Mouse (Mus musculus) T-helper 2 cell (primary cell): ENCODE measurements around the gene Snd1.

Source experiments
- in situ Hi-C: fragments of 300-600 bp; cut with MboI, MseI; formaldehyde crosslinking; loops from one replicate; pipeline ENCODE4 v1.15.1; 2025; ENCODE audit warnings: high pct_unique_total_duplicates

The Snd1 gene

DNA sequence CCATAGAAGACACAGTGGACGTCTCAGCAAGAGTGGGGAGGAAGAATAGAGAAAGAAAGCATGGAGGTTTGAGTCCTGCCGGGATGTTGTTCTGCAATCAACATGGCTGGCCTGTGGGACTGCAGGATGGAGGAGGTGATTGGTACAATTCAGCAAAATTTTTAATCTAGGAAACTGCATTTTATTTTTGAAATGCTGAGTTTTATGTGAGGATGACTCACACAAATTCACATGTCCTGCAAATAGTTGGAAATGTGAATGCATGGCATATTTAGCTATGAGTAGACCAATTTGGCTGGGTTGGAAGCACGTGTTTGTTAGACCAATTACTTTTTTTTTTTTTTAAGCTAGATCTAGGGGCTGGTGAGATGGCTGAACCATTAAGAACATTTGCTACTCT is 222.3 kb downstream of the Snd1 start:
- in situ Hi-C loops = no loop called here

DNA sequence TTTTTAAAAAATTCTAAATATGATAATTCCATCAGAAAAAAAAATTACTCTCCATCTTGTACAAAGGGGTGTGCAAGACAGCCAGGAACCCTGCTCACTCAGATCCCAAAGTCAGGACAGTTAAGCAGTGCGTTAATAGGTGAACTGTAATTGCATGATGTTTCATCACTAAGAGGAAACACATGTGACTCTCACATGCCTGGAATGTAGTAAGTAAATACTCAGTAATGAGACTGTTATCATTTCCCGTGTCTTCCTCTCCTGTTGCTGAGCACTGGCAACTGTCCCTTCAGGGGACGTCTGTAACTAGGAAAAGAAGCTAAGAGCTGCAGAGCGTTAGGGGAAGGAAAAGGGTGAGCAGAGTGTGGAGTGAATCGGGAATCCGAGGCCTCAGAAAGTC is 229.7 kb downstream of the Snd1 start:
- in situ Hi-C loops = no loop called here

GRCm38 (mm10) chr6:28705384-28706107 is 230.6 kb downstream of the Snd1 start:
- in situ Hi-C loops = no loop called here

DNA sequence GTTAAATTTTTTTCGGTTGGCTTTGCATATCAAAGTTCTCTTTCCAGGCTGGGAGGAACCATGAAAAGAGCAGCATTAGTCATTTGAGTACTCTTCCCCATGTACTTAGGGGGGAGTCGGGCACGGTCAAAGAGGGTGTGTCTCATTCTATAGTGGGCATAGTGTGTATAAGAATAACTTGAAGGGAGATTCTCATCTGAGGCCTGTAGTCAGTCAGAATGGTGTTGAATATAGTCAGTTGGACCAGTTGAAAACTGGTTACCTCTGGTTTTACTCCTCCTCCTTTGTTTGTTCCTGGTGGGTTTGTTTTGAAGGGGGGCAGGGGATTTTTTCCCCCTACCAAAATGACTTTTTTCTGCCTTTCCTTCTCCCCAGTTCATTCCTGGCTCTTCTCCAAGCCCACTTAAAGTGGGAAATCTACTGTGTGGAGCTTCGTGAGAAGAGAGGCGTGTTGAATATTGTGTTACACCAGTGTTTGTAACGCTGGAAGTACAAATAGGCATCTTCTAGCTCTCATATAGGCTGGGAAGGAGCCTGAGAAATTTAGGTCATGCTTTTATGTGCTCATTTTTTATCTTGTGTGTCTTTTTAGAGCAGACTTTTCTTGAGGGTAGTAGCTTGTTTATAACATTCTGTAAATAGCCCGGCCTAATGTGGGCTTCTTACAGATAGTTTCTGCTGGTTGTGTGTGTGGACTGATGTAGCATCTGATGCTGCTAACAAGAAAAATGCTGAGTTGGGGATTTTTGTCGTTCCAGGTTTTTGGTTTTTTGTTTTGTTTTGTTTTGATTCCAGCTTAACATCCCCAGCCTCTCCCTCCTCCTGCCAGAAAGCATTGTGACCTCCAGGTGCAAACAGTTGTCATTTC is 231.4 kb downstream of the Snd1 start:
- in situ Hi-C loops = no loop called here

- in situ Hi-C loops = no loop called here
Observed at GRCm38 (mm10) chr6:28706976-28707592, 232.1 kb downstream of the Snd1 start.

GRCm38 (mm10) chr6:28710035-28710434 is 235.1 kb downstream of the Snd1 start:
- in situ Hi-C loops = no loop called here

DNA sequence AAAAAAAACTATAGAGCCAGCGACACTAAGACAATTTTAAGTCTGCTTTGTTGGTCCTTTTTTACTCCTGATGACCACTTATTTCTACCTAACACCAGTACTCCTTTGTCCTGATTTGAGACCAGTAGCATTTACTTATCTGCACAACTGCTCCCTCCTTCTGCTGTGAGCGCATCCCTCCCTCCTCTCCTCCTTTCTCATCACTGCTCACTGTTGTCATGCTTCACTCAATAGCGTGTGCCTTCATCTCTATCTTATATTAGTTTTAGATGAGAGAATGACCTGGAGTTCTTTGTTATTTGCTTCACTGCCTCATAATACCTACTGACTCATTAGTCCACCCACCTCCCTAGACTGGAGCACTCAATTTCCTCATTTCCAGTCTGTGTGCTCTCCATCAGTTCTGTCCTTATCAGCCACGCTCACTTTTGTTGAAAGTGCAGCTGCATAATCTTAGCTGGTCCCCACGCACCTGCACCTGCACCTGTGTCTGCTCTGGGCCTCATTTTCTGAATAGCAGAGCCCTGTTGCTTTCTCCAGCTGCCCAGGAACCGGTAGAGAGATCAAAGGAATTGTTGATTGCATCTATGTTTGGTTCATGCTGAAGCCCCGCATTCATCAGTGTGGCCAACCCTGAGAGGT is 242.4 kb downstream of the Snd1 start:
- in situ Hi-C loops = no loop called here

GRCm38 (mm10) chr6:28717845-28718237 is 242.9 kb downstream of the Snd1 start:
- in situ Hi-C loops = no loop called here

GRCm38 (mm10) chr6:28720391-28721171 is 245.6 kb downstream of the Snd1 start:
- in situ Hi-C loops = no loop called here

- in situ Hi-C loops = no loop called here
Observed at GRCm38 (mm10) chr6:28723059-28723458, 248.1 kb downstream of the Snd1 start.

GRCm38 (mm10) chr6:28724776-28725175 is 249.8 kb downstream of the Snd1 start:
- in situ Hi-C loops = no loop called here

DNA sequence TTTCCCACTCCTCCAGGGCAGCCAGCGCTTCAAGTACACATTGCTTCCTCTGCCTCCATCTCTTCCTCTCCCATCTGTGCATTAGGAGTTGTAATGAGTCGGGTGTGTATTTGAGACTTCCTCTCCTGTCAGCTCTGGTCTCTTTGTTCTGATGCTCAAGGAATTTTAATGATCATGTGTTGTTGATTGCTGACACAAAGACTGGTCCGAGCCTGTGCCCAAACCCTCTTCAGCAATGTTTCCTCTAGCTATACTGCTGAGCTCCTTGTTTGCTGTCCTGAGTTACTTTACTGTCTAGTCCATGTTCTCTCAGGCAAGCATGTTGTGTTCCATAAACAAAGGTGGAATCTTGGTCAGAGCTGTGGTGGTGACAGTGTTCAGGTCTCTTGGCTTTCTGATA is 254.3 kb downstream of the Snd1 start:
- in situ Hi-C loops = no loop called here

- in situ Hi-C loops = no loop called here
Observed at GRCm38 (mm10) chr6:28729649-28730048, 254.7 kb downstream of the Snd1 start.

DNA sequence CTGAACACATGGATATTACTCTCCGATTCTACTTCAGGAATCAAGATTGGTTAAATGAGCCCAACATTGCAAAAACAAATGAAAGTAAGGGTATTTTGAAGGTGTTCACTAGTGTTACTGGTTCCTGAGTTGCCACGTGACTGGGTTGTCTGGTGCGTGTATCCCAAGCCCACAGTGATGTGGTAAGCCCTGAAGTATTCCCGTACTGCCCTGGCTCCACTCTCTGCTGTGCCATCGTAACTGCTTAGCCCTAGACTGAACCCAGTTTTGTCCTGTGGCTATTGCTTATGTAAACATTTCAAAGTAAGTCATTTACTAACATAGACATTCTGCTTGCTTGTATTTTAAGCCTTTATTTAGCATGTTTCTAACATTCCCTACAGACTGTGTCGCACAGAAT is 256.3 kb downstream of the Snd1 start:
- in situ Hi-C loops = no loop called here

DNA sequence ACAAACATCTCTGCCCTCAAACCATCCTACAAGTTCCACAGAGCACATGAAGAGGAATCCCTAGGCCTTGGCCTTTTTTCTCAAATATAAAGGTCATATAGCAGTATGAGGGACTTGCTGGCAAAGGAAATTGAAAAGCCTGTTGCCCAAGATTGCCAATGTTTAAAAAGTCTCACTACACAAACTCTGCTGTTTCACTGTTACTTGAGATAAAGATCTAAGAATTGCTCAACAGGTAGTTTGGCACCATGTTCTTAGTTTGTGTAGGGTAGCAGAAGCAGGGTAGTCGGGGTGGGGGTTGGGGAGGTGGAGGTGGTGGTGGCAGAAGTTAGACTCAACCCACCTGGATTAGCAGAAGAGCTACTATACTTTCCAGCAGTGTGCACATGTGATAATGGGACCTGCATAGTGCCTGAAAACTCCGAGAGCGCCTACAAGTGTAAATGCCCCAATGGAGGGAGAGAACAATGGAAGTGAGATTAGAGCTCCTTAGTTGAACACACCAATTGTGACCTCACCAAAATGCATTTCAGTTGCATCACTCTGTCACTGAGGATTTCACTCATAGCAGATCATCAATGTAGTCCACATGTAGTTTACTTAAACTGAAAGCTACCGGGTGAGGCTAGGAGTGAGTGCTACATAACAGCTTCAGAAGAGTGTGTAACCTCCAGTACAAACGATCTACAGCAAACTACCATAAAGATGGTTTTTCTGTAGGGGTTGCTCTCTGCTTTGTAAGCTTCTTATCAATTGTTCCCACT is 259.1 kb downstream of the Snd1 start:
- in situ Hi-C loops = no loop called here

- in situ Hi-C loops = no loop called here
Observed at GRCm38 (mm10) chr6:28735116-28735515, 260.2 kb downstream of the Snd1 start.

- in situ Hi-C loops = no loop called here
Observed at GRCm38 (mm10) chr6:28736665-28737064, 261.7 kb downstream of the Snd1 start.

GRCm38 (mm10) chr6:28737601-28738000 is 262.7 kb downstream of the Snd1 start:
- in situ Hi-C loops = no loop called here

DNA sequence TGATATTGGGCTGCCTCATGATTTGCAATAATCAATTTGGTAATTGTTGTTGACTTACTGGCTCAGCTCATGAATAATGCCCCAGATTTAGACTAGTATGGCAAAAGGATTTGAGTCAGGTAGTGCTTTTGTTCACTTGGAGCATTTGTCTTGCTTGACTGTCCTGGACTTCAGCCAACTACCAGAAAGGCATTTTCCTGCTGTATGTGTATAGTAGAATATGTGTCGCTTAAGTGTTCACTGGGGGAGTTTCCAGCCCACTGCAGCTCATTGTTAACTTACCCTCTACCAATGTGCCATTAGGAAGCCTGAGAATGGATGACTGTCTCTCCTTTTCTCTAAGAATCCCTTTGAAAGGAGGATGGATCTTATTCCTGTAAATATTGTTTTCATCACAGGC is 268.6 kb downstream of the Snd1 start:
- in situ Hi-C loops = no loop called here

GRCm38 (mm10) chr6:28745864-28746263 is 270.9 kb downstream of the Snd1 start:
- in situ Hi-C loops = no loop called here

DNA sequence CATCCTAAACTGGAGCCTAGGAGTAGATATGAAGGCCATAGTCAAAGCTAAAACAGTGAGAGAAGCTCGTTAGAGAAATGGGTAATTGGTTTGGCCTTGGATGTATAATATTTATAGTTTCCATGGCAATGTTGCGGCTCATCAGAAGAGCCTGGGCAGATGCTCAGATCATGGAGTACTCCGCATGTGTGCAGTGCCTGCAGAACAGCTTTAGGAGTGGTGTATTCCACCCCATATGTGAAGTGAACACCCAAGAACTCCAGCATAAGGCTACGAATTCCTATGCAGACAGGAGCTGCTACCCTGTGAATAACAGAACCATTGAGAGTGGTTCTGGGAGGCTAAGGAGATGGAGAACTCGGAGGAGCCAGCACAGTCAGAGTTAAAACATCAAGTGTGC is 272.1 kb downstream of the Snd1 start:
- in situ Hi-C loops = no loop called here
